Mouse (Mus musculus) myocyte (in vitro differentiated cells): ENCODE measurements around the gene Eif2s2. TPM values are rescaled to one million over a fixed set of nuclear protein-coding genes. Genes with fewer than 3 reads are reported as not detected.

Experiments
- H3K27me3 ChIP-seq: one replicate; pipeline ENCODE4 v1.6.1; 2011; ENCODE audit not compliant: control insufficient read depth, insufficient read depth, insufficient read length
- H3K36me3 ChIP-seq: one replicate; pipeline ENCODE4 v1.6.1; 2011; ENCODE audit not compliant: control insufficient read depth, insufficient read depth
- H3K4me2 ChIP-seq: one replicate; pipeline ENCODE4 v1.6.1; 2011; ENCODE audit warnings: low read depth, control low read depth
- H3K4me3 ChIP-seq: one replicate; pipeline ENCODE4 v1.5.1; 2011; ENCODE audit warnings: mild to moderate bottlenecking, control low read depth, moderate library complexity
- H3K79me2 ChIP-seq: one replicate; pipeline ENCODE4 v1.6.1; 2011; ENCODE audit not compliant: control insufficient read depth, insufficient read depth
- H3ac ChIP-seq: one replicate; pipeline ENCODE4 v1.6.1; 2011; ENCODE audit not compliant: control insufficient read depth, insufficient read length
- CEBPB ChIP-seq: IDR thresholded peaks from 2 replicates; pipeline ENCODE4 v1.6.1; 2011; ENCODE audit warnings: mild to moderate bottlenecking, moderate library complexity; ENCODE audit not compliant: poor library complexity, insufficient read depth, severe bottlenecking
- E2F4 ChIP-seq: IDR thresholded peaks from one replicate; pipeline ENCODE4 v1.6.1; 2011; ENCODE audit warnings: mild to moderate bottlenecking, control low read depth, moderate library complexity; ENCODE audit not compliant: insufficient read depth
- MAX ChIP-seq: IDR thresholded peaks from one replicate; pipeline ENCODE4 v1.6.1; 2011; ENCODE audit warnings: low read depth, mild to moderate bottlenecking, control low read depth
- MYOD1 ChIP-seq, 3 experiments: IDR thresholded peaks; one replicate each; pipeline ENCODE4 v1.6.1; 2011; ENCODE audit warnings: control low read depth in 2 of 3, low read depth in 2 of 3, mild to moderate bottlenecking in 2 of 3, moderate library complexity in 1 of 3; ENCODE audit not compliant: insufficient read length in 2 of 3, control insufficient read depth in 1 of 3
- MYOG ChIP-seq, 3 experiments: IDR thresholded peaks; one replicate each; pipeline ENCODE4 v1.6.1; 2011; ENCODE audit warnings: control low read depth in 2 of 3, low read depth in 2 of 3, mild to moderate bottlenecking in 2 of 3; ENCODE audit not compliant: insufficient read length in 2 of 3, control insufficient read depth in 1 of 3, insufficient read depth in 1 of 3
- POLR2A ChIP-seq: IDR thresholded peaks from one replicate; pipeline ENCODE4 v1.6.1; 2011; ENCODE audit warnings: low read depth, mild to moderate bottlenecking, control low read depth, moderate library complexity; ENCODE audit not compliant: insufficient read length
- POLR2AphosphoS2 ChIP-seq: IDR thresholded peaks from one replicate; pipeline ENCODE4 v1.6.1; 2011; ENCODE audit warnings: low read depth, control low read depth; ENCODE audit not compliant: insufficient read length
- REST ChIP-seq: IDR thresholded peaks from one replicate; pipeline ENCODE4 v1.6.1; 2011; ENCODE audit warnings: mild to moderate bottlenecking, control low read depth, moderate library complexity; ENCODE audit not compliant: insufficient read depth, insufficient read length
- SRF ChIP-seq: IDR thresholded peaks from one replicate; pipeline ENCODE4 v1.6.1; 2011; ENCODE audit warnings: low read depth; ENCODE audit not compliant: control insufficient read depth, insufficient read length
- TCF12 ChIP-seq: IDR thresholded peaks from one replicate; pipeline ENCODE4 v1.6.1; 2011; ENCODE audit warnings: mild to moderate bottlenecking, control low read depth; ENCODE audit not compliant: poor library complexity, insufficient read depth, severe bottlenecking
- TCF3 ChIP-seq: IDR thresholded peaks from one replicate; pipeline ENCODE4 v1.6.1; 2011; ENCODE audit warnings: low read depth, control low read depth; ENCODE audit not compliant: insufficient read length
- USF1 ChIP-seq: IDR thresholded peaks from one replicate; pipeline ENCODE4 v1.6.1; 2011; ENCODE audit warnings: low read depth, mild to moderate bottlenecking, control low read depth, moderate library complexity
- polyA plus RNA-seq: library from polyadenylated mRNA; unstranded; fragments of >200 nt; fragmentation: generic; extraction: Trizol; gene quantifications from one replicate; pipeline ENCODE4 v1.2.1, GENCODE M21; 2012; ENCODE audit warnings: missing spikeins

Gene Eif2s2
- polyA plus RNA-seq, 1 experiment = 143 TPM

DNA sequence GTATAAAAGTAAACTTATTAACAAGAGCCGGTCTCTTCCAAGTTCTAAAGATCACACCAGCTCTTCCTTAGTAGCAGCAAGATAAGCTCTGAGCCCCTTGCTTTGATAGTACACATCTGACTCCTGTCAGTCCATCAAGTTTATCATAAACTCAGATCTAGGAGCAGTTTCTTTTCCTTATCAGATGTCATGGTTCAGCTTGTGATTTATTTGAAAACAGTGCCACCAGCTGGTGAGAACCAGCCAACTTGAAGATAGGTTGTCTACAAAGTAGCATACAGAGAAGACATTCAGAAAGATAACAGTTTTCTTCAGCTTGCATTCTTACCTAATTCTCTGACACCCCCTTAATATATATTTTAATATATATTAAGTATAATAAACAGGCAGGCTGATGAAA lies 37.4 kb downstream of the Eif2s2 start:
- Histone ChIP-seq H3K4me2 (no peak overlapping the region), H3K36me3 (peaks cover 13% of the 10 kb centered on the region), H3ac (no peak overlapping the region), H3K79me2 (peaks cover 66% of the 10 kb centered on the region), H3K27me3 (no peaks in the 10 kb centered on the region), H3K4me3 (no peak overlapping the region)
- TF ChIP-seq MAX = no peak
- TF ChIP-seq MYOG (IDR thresholded peaks at IDR 0.05; ENCODE audit: control insufficient read depth in 1 of 3, insufficient read depth in 1 of 3, insufficient read length in 2 of 3, low read depth in 2 of 3) = no peak

GRCm38 (mm10) chr2:154848086-154848485 lies 44.6 kb downstream of the Eif2s2 start:
- no peaks in the 10 kb centered on the region for H3K36me3 ChIP-seq
- H3K4me2 ChIP-seq = no peak overlapping the region
- H3K79me2 ChIP-seq = peaks cover 97% of the 10 kb centered on the region
- TF ChIP-seq MYOG (IDR thresholded peaks at IDR 0.05; ENCODE audit: control insufficient read depth in 1 of 3, insufficient read depth in 1 of 3, insufficient read length in 2 of 3, low read depth in 2 of 3) = no peak
- TF ChIP-seq USF1 = no peak
- H3K4me3 ChIP-seq = no peak overlapping the region
- H3K27me3 ChIP-seq = no peaks in the 10 kb centered on the region
- no peak overlapping the region for H3ac ChIP-seq

GRCm38 (mm10) chr2:154836537-154836936 lies 56.2 kb downstream of the Eif2s2 start:
- Histone ChIP-seq H3K4me2 (no peak overlapping the region), H3ac (no peak overlapping the region), H3K27me3 (no peaks in the 10 kb centered on the region), H3K36me3 (no peaks in the 10 kb centered on the region), H3K79me2 (peaks cover 99% of the 10 kb centered on the region), H3K4me3 (no peak overlapping the region)
- TF ChIP-seq TCF12 = no peak
- no peak for TF ChIP-seq TCF3
- no peak for TF ChIP-seq SRF
- no peak for TF ChIP-seq MAX
- no peak for TF ChIP-seq MYOG (IDR thresholded peaks at IDR 0.05; ENCODE audit: control insufficient read depth in 1 of 3, insufficient read depth in 1 of 3, insufficient read length in 2 of 3, low read depth in 2 of 3)
- TF ChIP-seq POLR2A = no peak
- no peak for TF ChIP-seq REST
- TF ChIP-seq POLR2AphosphoS2 = no peak
- TF ChIP-seq E2F4 = no peak
- no peak for TF ChIP-seq CEBPB
- TF ChIP-seq MYOD1 (IDR thresholded peaks at IDR 0.05; ENCODE audit: control insufficient read depth in 1 of 3, insufficient read length in 2 of 3, low read depth in 2 of 3) = no peak
- TF ChIP-seq USF1 = no peak

- H3K4me3 ChIP-seq = no peak overlapping the region
- TF ChIP-seq TCF3 (no peak), MYOD1 (IDR thresholded peaks at IDR 0.05; ENCODE audit: control insufficient read depth in 1 of 3, insufficient read length in 2 of 3, low read depth in 2 of 3) (no peak), E2F4 (no peak), TCF12 (no peak), SRF (no peak), MYOG (IDR thresholded peaks at IDR 0.05; ENCODE audit: control insufficient read depth in 1 of 3, insufficient read depth in 1 of 3, insufficient read length in 2 of 3, low read depth in 2 of 3) (no peak), POLR2A (no peak), CEBPB (no peak), MAX (no peak)
- no peaks in the 10 kb centered on the region for H3K36me3 ChIP-seq
- no peak overlapping the region for H3K4me2 ChIP-seq
- no peak overlapping the region for H3ac ChIP-seq
- H3K79me2 ChIP-seq = peaks cover 99% of the 10 kb centered on the region
- H3K27me3 ChIP-seq = no peaks in the 10 kb centered on the region
These were observed 58.4 kb downstream of the Eif2s2 start for GRCm38 (mm10) chr2:154834149-154834865.

- TF ChIP-seq USF1 = no peak
- TF ChIP-seq SRF = no peak
- no peak for TF ChIP-seq REST
- no peak for TF ChIP-seq MAX
- no peak for TF ChIP-seq POLR2A
- no peak for TF ChIP-seq MYOD1 (IDR thresholded peaks at IDR 0.05; ENCODE audit: control insufficient read depth in 1 of 3, insufficient read length in 2 of 3, low read depth in 2 of 3)
- no peak for TF ChIP-seq TCF12
- TF ChIP-seq MYOG (IDR thresholded peaks at IDR 0.05; ENCODE audit: control insufficient read depth in 1 of 3, insufficient read depth in 1 of 3, insufficient read length in 2 of 3, low read depth in 2 of 3) = no peak
- TF ChIP-seq TCF3 = no peak
- no peak for TF ChIP-seq POLR2AphosphoS2
- TF ChIP-seq E2F4 = no peak
- no peak for TF ChIP-seq CEBPB
- Histone ChIP-seq H3K4me3 (no peak overlapping the region), H3K27me3 (no peaks in the 10 kb centered on the region), H3K79me2 (peaks cover 99% of the 10 kb centered on the region), H3ac (no peak overlapping the region), H3K4me2 (no peak overlapping the region), H3K36me3 (no peaks in the 10 kb centered on the region)
These were observed 60.3 kb downstream of the Eif2s2 start for GRCm38 (mm10) chr2:154832471-154832870.
